Mouse (Mus musculus) C2C12 (cell line): ENCODE measurements at regions not wholly inside any gene's neighbourhood (a gene's known extent, or its start where the extent isn't known, plus 50 kb on each side); places are given as distances from the start of the nearest gene placed in this dataset.

ENCODE experiments used
- H3K27me3 ChIP-seq: one replicate; pipeline ENCODE4 v1.6.1; 2011; ENCODE audit not compliant: control insufficient read depth, insufficient read depth, insufficient read length
- H3K36me3 ChIP-seq: one replicate; pipeline ENCODE4 v1.6.1; 2011; ENCODE audit not compliant: control insufficient read depth, insufficient read depth
- H3K4me3 ChIP-seq: one replicate; pipeline ENCODE4 v1.5.1; 2011; ENCODE audit warnings: mild to moderate bottlenecking, control low read depth; ENCODE audit not compliant: poor library complexity, insufficient read depth, severe bottlenecking
- H3K79me2 ChIP-seq: one replicate; pipeline ENCODE4 v1.6.1; 2011; ENCODE audit not compliant: control insufficient read depth, insufficient read depth
- H3K79me3 ChIP-seq: one replicate; pipeline ENCODE4 v1.6.1; 2011; ENCODE audit warnings: low read depth, control low read depth
- H3ac ChIP-seq: one replicate; pipeline ENCODE3; 2011; ENCODE audit warnings: low read depth; ENCODE audit not compliant: control insufficient read depth, insufficient read length
- CEBPB ChIP-seq: IDR thresholded peaks from one replicate; pipeline ENCODE4 v1.6.1; 2011; ENCODE audit warnings: low read depth, mild to moderate bottlenecking, control low read depth, moderate library complexity
- CTCF ChIP-seq: IDR thresholded peaks from one replicate; pipeline ENCODE4 v1.5.1; 2011; ENCODE audit not compliant: control insufficient read depth, insufficient read depth, insufficient read length
- FOSL1 ChIP-seq: IDR thresholded peaks from one replicate; pipeline ENCODE4 v1.8.0; 2011; ENCODE audit warnings: mild to moderate bottlenecking, low read length; ENCODE audit not compliant: poor library complexity, insufficient read depth, severe bottlenecking
- MAX ChIP-seq: IDR thresholded peaks from one replicate; pipeline ENCODE4 v1.6.1; 2011; ENCODE audit warnings: mild to moderate bottlenecking, control low read depth
- MYOD1 ChIP-seq: IDR thresholded peaks from one replicate; pipeline ENCODE4 v1.6.1; 2011; ENCODE audit warnings: low read depth; ENCODE audit not compliant: control insufficient read depth, insufficient read length
- MYOG ChIP-seq: IDR thresholded peaks from one replicate; pipeline ENCODE4 v1.6.1; 2011; ENCODE audit not compliant: control insufficient read depth, insufficient read length; ENCODE audit errors: extremely low read depth
- USF1 ChIP-seq: IDR thresholded peaks from one replicate; pipeline ENCODE4 v1.6.1; 2011; ENCODE audit warnings: low read depth, mild to moderate bottlenecking, control low read depth, moderate library complexity

DNA sequence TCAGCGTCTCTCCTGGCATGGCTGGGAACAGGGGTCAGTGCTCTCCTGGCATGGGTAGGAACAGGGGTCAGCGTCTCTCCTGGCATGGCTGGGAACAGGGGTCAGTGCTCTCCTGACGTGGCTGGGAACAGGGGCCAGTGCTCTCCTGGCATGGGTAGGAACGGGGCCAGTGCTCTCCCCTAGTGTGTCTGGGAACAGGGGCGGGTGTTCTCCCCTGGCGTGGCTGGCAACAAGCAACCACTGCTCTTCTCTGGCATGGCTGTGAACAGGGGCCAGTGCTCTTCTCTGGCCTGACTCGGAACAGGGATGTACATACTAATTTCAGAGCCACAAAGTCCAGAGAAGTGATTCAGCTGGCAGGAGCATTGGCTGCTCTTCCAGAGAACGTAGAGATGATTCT lies 447.4 kb upstream of the Adgrl2 start:
- no peak overlapping the region for H3ac ChIP-seq
- H3K4me3 ChIP-seq = no peak overlapping the region
- H3K27me3 ChIP-seq = no peaks in the 10 kb centered on the region
- H3K79me2 ChIP-seq = no peaks in the 10 kb centered on the region
- TF ChIP-seq MYOD1 (no peak), CEBPB (no peak), CTCF (no peak), USF1 (no peak), MAX (no peak), MYOG (no peak), FOSL1 (no peak)
- H3K36me3 ChIP-seq = no peaks in the 10 kb centered on the region
- no peaks in the 10 kb centered on the region for H3K79me3 ChIP-seq

DNA sequence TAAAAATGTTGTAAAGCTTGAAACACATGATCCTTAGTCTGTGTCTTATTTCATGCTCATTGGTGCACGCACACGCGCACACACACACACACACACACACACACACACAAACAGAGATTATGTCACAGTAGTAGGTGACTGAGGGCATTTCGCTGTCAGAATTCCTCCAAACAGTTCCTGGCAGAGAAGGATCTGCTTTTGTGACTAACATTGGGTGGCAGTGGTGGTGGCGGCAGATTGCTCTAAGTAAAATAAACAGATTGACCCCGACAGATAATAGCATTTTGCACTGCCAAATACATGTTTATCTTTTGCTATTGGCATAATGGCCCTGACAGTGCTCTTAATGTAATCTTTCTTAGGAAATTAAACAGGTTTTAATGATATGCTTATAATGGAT lies 446.6 kb upstream of the Adgrl2 start:
- no peaks in the 10 kb centered on the region for H3K27me3 ChIP-seq
- TF ChIP-seq CEBPB = no peak
- TF ChIP-seq MYOG = no peak
- TF ChIP-seq CTCF = no peak
- no peak for TF ChIP-seq USF1
- no peak for TF ChIP-seq FOSL1
- no peak for TF ChIP-seq MYOD1
- TF ChIP-seq MAX = no peak
- H3K79me3 ChIP-seq = no peaks in the 10 kb centered on the region
- no peaks in the 10 kb centered on the region for H3K36me3 ChIP-seq
- no peak overlapping the region for H3K4me3 ChIP-seq
- no peaks in the 10 kb centered on the region for H3K79me2 ChIP-seq
- H3ac ChIP-seq = no peak overlapping the region

DNA sequence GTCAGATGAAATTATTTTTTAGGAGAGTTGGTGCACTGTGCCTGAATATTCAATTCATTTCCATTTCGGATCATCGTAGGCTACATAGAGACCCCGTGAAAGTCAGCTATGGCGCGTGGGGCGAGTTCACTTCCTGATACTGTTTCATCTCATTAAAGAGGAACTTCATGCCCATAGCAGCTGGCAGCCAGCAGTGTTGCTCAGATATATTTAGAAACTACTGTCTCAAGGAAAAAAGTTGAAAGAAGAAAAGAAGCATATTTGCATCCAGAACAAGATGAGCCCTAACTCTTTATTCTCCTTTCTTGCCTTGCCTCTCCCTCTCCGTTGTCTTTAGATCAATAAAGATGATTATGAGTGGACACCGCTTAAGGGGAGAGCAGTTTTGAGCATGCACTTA lies 446.1 kb upstream of the Adgrl2 start:
- H3K36me3 ChIP-seq = no peaks in the 10 kb centered on the region
- H3K4me3 ChIP-seq = no peak overlapping the region
- H3K27me3 ChIP-seq = no peaks in the 10 kb centered on the region
- no peaks in the 10 kb centered on the region for H3K79me3 ChIP-seq
- H3ac ChIP-seq = no peak overlapping the region
- TF ChIP-seq MAX (no peak), USF1 (no peak), CEBPB (no peak), CTCF (no peak), FOSL1 (no peak), MYOD1 (no peak), MYOG (no peak)
- no peaks in the 10 kb centered on the region for H3K79me2 ChIP-seq

DNA sequence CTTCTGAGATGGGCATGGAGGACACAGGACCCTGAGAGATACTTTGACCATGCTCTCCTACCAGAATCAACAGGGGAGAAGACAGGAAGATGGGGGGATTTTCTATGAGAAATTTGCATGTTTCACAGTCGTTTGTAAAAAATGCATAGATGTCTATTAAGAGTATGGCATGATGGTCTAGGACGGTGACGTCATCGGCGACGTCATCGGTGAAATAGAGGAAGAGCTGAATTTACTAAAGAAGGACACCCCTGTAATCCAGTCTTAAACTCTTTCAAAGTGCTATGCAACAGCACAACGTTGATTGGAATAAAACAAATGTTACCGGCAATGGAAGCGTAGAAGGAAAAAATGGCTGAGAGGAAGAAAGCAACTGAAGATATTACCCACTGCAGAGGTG lies 441.4 kb upstream of the Adgrl2 start:
- Histone ChIP-seq H3K79me3 (no peaks in the 10 kb centered on the region), H3ac (no peak overlapping the region), H3K79me2 (no peaks in the 10 kb centered on the region), H3K4me3 (no peak overlapping the region), H3K36me3 (no peaks in the 10 kb centered on the region), H3K27me3 (no peaks in the 10 kb centered on the region)
- TF ChIP-seq CEBPB = no peak
- TF ChIP-seq CTCF = no peak
- no peak for TF ChIP-seq MYOG
- TF ChIP-seq USF1 = no peak
- no peak for TF ChIP-seq MYOD1
- no peak for TF ChIP-seq FOSL1
- TF ChIP-seq MAX = no peak

DNA sequence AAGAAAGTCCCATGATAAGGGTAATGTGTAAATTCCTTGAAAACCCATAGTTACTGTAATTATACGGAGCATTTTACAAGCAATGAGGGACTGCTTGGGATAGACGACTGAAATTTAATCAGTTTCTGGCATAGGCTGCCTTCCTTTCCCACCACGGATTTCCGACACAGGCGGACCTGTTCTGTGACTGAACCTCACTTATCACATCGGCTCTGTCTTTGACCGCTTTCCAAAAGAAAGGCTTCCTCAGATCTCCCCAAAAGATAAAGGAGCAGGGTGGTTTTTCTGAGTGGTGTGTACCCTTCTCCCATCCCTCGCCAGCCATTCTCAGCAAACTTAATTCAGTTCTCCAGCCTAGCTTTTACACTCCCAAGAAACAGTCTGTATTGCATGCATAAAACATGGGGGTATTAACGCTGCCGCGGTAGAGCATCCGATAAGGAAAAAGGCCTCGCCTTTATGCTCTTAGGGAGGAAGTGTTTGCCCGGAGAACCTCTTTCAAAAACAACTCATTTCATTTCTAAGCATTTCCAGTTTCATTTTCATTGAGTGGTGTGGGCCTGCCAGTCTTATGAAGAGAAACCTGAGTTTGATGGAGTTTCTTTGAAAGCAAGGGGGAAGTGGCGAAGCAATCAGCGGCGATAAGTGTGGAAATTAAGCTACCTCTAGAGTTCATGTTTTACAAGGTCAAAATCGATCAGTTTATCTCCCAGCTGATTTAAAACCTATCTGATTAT lies 435.8 kb upstream of the Adgrl2 start:
- Histone ChIP-seq H3ac (no peak overlapping the region), H3K4me3 (no peak overlapping the region), H3K27me3 (no peaks in the 10 kb centered on the region), H3K79me2 (no peaks in the 10 kb centered on the region), H3K79me3 (no peaks in the 10 kb centered on the region), H3K36me3 (no peaks in the 10 kb centered on the region)
- TF ChIP-seq MAX = no peak
- TF ChIP-seq MYOD1 = no peak
- TF ChIP-seq FOSL1 = no peak
- TF ChIP-seq MYOG = no peak
- no peak for TF ChIP-seq CEBPB
- TF ChIP-seq CTCF = no peak
- no peak for TF ChIP-seq USF1
